Mouse (Mus musculus) adrenal gland, adult 2 months (tissue): ENCODE measurements around the gene Aoah. TPM values are rescaled to one million over a fixed set of nuclear protein-coding genes. Genes with fewer than 3 reads are reported as not detected.

ENCODE experiments used
- DNase-seq: peaks from one replicate; pipeline ENCODE4 v3.0.0; 2021
- polyA plus RNA-seq: library from polyadenylated mRNA; depleted of rRNA; stranded (reverse); fragments of >200 nt; gene quantifications from 2 replicates; pipeline ENCODE4 v1.2.3, GENCODE M21; 2012
- total RNA-seq, 2 experiments: library from RNA; stranded (reverse); gene quantifications; 2 replicates each; pipeline ENCODE4 v1.2.3; 2021

Aoah gene
- total and polyA plus RNA-seq, 3 experiments, result 0.34 to 1.6 (median 1.1) TPM

DNA sequence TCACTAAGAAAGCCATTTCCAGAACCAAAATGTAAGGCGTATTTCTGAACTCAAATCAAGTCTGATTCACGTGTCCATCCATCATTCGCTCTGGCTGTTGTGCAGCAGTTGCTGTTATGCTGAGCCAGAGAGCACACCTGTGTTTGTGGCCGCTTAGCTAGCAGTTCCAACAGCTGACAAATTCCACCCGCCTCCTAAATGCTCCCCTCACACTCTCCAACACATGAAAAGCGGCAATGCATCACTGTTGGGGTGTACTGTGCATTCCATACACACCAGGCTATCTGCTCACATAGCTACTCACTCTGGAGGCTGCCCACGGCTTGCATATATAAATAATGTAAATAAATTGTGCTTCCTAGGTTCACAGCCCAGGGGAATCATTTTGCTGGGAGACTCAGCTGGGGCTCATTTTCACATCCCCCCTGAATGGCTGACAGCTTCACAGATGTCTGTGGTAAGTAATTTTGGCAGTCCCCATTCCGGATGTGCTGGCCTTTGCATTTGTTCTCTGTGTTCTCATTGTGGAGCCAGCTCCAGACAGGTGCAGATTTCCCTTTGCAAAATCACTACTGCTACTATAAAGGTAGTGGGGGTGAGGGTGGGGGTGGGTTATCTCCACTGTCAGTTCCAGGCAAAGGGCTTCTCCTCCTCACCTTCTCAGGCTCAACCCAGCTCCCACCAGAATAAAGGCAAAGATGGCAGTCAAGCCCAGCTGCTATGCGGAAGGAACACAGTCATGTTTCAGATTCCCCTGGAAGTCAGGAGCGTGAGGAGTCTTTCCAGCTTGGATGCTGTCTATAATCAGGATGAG, 123.0 kb downstream of the Aoah start:
- DNase-seq, result no peak

DNA sequence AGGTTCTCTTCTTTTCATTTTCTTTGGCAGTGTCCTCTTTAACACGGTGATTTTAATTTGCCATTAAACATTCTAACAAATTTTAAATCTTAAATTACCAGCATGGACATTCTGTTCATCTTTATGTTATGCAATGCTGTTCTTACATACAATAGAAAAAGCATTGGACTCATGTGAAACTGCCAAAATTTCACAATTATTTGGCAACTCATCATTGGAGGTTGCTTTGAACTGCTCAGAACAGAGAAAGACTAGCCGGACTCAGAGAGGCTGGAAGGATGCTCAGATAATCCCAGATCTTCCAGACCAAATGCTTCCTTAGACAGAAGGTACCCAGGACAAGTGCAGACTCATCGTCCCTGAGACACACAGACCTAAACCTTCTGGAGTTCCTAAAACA, 126.5 kb downstream of the Aoah start:
- no peak for DNase-seq

DNA sequence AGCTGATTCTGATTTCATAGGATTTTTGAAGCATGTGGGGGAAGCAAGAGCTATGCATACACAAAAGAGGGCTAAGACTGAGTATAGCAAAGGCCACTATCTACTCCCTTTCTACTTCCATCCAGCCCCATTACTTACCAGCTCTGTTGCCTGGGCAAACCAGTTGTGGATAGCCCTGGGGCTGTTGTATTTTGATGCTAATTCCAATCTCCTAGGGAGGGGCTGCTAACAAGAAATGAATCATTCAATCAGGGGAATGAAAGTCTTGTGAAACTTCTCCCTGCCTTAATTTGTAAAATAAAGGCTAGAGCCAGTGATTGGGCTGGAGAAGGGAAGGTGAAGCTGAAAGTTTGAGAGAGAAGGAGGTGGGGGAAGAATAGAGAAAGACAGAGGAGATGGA, 142.1 kb downstream of the Aoah start:
- DNase-seq, result no peak

DNA sequence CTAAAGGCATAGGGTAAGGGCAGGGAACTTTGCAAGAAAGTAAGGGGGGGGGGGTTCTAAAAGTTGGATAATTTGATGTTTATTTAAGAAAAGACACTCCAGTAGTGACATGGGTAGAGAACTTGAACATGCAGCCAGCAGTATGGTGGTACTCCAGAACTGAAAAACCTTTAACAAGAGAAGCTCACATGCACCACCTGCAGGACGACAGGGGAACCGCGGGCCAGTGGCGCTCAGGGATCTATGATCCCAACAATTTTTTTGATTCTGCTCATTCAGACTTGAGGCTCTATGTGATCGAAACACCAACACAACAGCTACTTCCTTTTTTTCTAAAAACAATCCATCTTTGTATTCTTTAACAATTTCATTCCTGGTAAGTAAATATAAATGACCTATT, 143.5 kb downstream of the Aoah start:
- peak; percentile 63 for DNase-seq

DNA sequence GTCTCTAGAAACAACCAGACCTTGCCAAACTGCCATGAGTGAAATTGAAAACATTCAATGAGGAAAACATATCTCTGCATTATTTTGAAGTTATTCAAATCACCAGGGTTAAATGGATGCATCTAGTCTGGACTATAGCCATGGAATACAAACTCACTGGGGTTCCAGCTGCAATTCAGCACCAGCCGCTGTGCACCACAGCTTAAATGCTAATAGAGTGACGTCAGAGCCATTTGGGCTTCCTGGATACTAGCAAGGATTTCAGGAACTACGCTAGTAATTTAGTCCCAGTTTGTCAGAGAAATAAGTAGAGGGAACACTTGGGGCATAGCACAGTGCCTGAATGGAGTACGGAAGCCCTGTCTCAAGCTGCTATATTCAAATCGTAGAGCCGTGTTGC, 145.2 kb downstream of the Aoah start:
- DNase-seq, result no peak

DNA sequence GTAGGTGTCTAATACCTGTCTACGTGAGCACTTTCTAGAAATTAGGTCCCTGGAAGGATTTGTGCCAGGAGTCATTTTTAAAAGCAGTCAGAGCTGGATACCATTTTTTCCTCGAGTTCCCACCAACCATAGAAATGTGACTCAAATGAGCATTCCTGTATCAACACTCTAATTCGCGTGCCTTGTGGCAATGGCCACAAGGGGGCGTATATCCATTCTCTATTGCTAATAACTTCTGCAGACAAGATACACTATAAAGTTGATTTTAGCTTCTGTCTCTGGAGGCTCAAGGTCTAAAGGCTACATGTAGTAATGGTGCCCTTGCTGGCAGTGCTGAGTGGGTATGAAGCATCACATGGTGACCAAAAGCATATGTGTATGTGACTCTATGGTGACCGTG, 146.5 kb downstream of the Aoah start:
- DNase-seq, result peak; percentile 35

GRCm38 (mm10) chr13:20941707-20942106, 147.8 kb downstream of the Aoah start:
- DNase-seq, result no peak

DNA sequence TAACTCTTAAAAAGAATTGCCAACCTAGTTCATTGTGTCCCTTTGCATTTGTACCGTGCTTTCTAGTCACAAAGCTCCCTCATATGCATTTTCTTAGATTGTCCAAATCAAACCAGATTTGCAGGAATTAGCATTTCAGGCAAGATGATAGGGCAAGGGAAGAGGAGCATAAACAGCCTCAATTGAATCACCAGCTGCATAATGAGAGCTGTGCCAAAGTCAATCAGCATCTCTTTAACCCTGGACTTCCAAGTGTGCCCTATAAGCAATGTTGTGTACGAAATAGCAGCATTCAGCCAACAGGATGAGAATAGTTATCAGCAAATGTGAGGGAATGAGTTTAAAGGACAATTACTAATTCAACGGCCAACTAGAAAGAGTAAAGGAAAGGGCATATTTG, 169.2 kb downstream of the Aoah start:
- DNase-seq, result no peak

- no peak for DNase-seq
Observed at GRCm38 (mm10) chr13:20981234-20982230, 187.6 kb downstream of the Aoah start.

- DNase-seq, result no peak
Observed at GRCm38 (mm10) chr13:20985510-20985909, 191.6 kb downstream of the Aoah start.

DNA sequence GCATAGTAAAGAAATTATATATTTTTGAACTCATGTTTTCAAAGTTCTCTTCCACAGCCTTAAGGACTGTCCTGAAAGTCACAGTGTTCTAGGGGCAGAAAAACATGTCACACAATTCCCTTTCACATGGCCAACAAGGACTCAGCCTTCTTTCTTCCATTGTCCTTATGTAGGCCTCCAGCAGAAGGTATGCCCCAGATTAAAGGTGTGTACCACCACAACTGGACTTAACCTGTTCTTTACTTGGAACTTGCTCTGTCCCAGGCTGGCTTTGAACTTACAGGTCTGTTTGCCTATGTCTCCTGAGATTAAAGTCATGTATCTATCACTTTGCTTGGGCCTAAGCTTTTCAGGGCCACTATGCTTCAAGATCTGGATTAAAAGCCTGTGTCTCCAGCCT, 192.0 kb downstream of the Aoah start:
- DNase-seq, result no peak

- DNase-seq, result no peak
Observed at GRCm38 (mm10) chr13:21005238-21005637, 211.3 kb downstream of the Aoah start.

- no peak for DNase-seq
Observed at GRCm38 (mm10) chr13:21005642-21006320, 211.9 kb downstream of the Aoah start.

GRCm38 (mm10) chr13:21006321-21006653, 212.4 kb downstream of the Aoah start:
- DNase-seq, result no peak

DNA sequence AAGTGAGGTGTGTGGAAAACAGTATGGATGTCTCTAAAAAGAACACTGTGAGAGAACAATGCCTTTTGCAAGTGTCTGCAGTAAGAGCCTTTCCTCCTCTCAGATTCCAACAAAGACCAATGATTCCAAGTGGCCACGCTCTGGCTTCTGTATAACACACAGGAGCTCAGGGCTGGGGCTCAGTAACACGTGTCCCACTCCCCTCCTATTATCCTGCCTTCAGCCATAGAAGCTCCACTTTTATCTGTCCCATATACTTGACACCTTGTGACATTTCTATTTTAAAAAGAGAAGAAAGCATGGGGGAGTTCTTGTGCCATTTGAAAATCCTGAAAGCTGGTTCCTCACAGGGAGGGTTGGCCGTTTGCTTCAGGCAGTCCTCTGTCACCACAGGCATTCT, 219.7 kb downstream of the Aoah start:
- DNase-seq, result no peak

DNA sequence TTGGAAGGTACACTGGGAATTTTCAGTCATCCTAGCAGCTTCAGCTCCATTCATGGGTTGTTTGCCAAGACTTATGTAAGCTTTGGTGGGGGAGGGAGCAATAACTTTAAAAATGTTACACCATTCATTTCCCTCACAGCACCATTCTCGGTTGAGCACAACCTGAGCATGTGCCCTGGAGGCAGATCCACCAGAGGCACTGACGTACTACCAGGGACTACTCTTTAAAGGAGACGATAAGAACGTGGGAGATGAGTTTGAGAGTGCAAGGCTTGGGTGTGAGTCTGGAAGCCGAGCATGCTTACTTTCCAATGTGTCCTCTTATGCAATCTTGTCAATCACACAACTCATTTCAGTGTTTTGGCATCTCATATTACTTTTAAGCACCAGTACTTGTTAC, 230.9 kb downstream of the Aoah start:
- peak; percentile 5 for DNase-seq

- DNase-seq, result no peak
Observed at GRCm38 (mm10) chr13:21033176-21033575, 239.3 kb downstream of the Aoah start.

GRCm38 (mm10) chr13:21035011-21035410, 241.1 kb downstream of the Aoah start:
- no peak for DNase-seq

- no peak for DNase-seq
Observed at GRCm38 (mm10) chr13:21035981-21036380, 242.1 kb downstream of the Aoah start.

DNA sequence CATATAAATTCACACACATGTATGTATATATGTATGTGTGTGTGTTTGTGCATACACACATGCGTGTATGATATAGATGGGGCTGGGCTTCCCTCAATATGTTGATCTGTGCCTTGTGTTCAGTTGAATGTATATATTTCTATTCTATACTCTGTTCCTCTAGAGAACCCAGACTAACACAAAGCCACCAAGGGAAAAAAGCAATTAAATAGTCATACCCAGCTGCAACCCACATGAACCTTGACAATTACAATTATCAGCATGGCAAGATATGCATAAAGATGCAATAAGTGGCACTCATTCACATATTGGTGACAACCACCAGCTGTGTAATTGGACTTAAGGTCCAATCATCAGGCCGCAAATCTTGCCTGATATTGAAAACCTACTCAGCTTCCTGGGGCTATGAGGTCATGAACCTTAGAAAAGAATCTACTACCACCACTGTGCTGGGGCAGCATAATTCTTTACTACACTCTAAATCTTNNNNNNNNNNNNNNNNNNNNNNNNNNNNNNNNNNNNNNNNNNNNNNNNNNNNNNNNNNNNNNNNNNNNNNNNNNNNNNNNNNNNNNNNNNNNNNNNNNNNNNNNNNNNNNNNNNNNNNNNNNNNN, 246.8 kb downstream of the Aoah start:
- no peak for DNase-seq

DNA sequence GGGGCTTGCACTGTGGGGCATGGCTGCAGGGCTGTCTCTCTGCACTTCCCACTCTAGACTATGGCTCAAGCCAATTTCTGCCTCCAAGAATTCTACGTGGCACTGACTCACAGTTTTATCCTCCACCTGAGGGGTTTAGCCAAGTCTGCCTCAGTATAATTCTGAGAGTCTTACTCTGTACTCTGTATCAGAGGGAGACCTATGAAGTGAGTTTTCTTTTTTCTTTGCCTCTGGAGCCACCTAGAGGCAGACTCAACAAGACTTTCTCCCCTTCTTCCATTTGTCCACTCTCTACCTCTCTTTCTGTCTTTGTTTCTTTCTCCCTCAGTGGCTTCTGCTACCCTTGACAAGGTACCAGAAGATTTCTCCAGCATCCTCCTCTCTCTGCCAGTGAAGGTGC, 256.2 kb downstream of the Aoah start:
- DNase-seq, result no peak

GRCm38 (mm10) chr13:21066021-21066420, 272.1 kb downstream of the Aoah start:
- no peak for DNase-seq
